Mouse (Mus musculus) forebrain, embryonic 10.5 days (tissue): ENCODE measurements around the gene Zfp598. TPM values are rescaled to one million over a fixed set of nuclear protein-coding genes. Genes with fewer than 3 reads are reported as not detected.
A peak's percentile ranks its signal among the peaks of the same experiment; 100 is the strongest.

Source experiments
- DNase-seq: peaks from one replicate; pipeline ENCODE4 v3.0.0-alpha.2; 2017; ENCODE audit warnings: low spot score; ENCODE audit errors: extremely low spot score
- H3K27ac ChIP-seq: fragments of 300-500 bp; sonication (generic); 2 replicates; pipeline ENCODE4 v1.5.1; 2016; ENCODE audit warnings: mild to moderate bottlenecking
- H3K27me3 ChIP-seq: fragments of 300-500 bp; sonication (generic); 2 replicates; pipeline ENCODE4 v1.6.1; 2016; ENCODE audit warnings: mild to moderate bottlenecking; ENCODE audit not compliant: poor library complexity, severe bottlenecking
- H3K36me3 ChIP-seq: fragments of 300-500 bp; sonication (generic); replicated peaks from 2 replicates; pipeline ENCODE4 v1.6.1; 2016; ENCODE audit warnings: mild to moderate bottlenecking, moderate library complexity
- H3K4me1 ChIP-seq: fragments of 300-500 bp; sonication (generic); 2 replicates; pipeline ENCODE4 v1.6.1; 2016
- H3K4me3 ChIP-seq: fragments of 300-500 bp; sonication (generic); 2 replicates; pipeline ENCODE4 v1.5.1; 2016; ENCODE audit warnings: mild to moderate bottlenecking, moderate library complexity
- H3K9me3 ChIP-seq: fragments of 300-500 bp; sonication (generic); 2 replicates; pipeline ENCODE4 v1.6.1; 2016; ENCODE audit warnings: mild to moderate bottlenecking, moderate library complexity
- WGBS: fragments of 180-500 bp; shearing (Covaris S2); methylation state at CpG from one replicate; pipeline ENCODE4 v1.1.7; 2016; 5-methylcytosine and 5-hydroxymethylcytosine counted together
- polyA plus RNA-seq: library from polyadenylated mRNA; unstranded; fragments of >200 nt; fragmentation: Nextera tagmentation; extraction: Ambion mirVana; gene quantifications from 2 replicates; pipeline ENCODE4 v1.2.1, GENCODE M21; 2016

Gene Zfp598
- polyA plus RNA-seq: 27.5 and 30.6 TPM in 2 replicates

DNA sequence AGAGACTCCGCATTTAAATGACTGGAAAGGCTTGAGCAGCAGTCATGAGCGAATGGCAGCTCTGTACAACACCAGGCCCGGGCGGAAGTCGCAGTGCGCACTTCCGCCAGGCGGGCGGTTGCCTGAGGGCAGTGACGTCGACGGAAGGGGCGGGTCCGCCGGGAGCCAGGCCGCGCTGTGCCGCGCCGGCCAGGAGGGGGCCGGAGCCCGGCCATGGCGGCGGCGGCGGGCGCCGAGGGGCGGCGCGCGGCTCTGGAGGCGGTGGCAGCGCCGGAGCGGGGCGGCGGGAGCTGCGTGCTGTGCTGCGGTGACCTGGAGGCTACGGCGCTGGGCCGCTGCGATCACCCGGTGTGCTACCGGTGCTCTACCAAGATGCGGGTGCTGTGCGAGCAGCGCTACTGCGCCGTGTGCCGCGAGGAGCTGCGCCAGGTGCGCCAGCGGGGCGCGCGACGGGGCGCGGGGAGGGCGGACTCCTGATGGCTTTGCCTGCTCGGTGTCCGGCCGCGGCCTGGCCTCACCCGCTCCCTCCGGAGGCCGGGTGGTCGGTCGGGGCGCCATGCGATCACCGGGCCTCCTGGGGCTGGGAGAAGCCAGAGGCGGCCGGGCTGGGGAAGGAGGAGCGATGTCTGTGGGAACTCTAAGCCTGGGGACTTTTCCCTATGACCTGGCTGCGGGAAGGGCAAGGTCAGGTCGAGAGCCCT is at the start of gene Zfp598:
Gene Zfp598 (plus strand): TSS at position 143 of the 701 bp plus-strand sequence.
- Histone ChIP-seq H3K4me3 (peak within 1 kb of the TSS; percentile 100), H3K9me3 (no peaks in the 10 kb centered on the region), H3K36me3 (peaks cover 13% of the 10 kb centered on the region), H3K27me3 (no peaks in the 10 kb centered on the region), H3K4me1 (peaks cover 44% of the 10 kb centered on the region), H3K27ac (peak within 1 kb of the TSS; percentile 96)
- peak; percentile 93 for DNase-seq
- under 1% methylated on average over 80 of the region's 80 CpGs for WGBS

DNA sequence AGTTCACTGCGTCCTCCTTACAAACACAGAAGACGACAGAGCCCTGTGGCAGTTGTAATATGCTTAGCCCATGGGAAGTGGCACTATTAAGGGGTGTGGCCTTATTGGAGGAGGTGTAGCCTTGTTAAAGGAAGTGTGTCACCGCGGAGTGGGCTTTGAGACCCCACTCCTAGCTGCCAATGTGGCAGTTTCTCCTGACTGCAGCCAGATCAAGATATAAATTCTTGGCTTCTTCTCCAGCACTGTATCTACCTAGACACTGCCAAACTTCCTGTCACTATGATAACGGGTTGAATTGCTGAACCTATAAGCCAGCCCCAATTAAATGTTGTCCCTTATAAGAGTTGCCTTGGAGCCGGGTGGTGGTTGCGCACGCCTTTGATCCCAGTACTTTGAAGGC is 44.0 kb upstream of the Zfp598 start:
- WGBS: 93% methylated on average over 8 of the region's 8 CpGs
- Histone ChIP-seq H3K4me3 (no peak overlapping the region), H3K27ac (no peak overlapping the region), H3K36me3 (peaks cover 100% of the 10 kb centered on the region), H3K27me3 (no peaks in the 10 kb centered on the region), H3K4me1 (no peaks in the 10 kb centered on the region), H3K9me3 (no peaks in the 10 kb centered on the region)
- no peak for DNase-seq

DNA sequence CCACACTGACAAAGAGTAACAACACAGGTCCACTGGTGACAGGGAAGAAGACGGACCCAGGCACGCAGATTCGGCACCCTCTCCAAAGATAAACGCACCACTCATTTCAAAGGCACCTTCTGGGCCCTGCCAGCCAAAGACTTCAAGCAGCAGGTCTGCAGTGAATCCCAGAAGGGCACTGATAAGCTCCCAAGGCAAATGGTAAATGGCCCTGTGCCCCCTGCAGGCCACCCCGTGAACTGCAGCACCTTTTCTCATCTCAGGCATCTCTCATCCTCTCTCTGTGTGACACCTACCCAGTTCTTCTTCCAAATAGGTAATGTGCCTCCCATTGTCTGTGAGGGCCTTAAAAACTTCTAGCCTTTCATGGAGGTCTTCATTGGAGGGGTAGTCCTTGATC is 40.8 kb upstream of the Zfp598 start:
- peak; percentile 78 for DNase-seq
- Histone ChIP-seq H3K4me1 (peaks cover 19% of the 10 kb centered on the region), H3K36me3 (peaks cover 74% of the 10 kb centered on the region), H3K9me3 (no peaks in the 10 kb centered on the region), H3K27me3 (no peaks in the 10 kb centered on the region), H3K4me3 (peak overlapping the region; percentile 9; the same call in 1 of the 2 replicates), H3K27ac (no peak overlapping the region)
- WGBS: 52% methylated on average over 5 of the region's 5 CpGs

DNA sequence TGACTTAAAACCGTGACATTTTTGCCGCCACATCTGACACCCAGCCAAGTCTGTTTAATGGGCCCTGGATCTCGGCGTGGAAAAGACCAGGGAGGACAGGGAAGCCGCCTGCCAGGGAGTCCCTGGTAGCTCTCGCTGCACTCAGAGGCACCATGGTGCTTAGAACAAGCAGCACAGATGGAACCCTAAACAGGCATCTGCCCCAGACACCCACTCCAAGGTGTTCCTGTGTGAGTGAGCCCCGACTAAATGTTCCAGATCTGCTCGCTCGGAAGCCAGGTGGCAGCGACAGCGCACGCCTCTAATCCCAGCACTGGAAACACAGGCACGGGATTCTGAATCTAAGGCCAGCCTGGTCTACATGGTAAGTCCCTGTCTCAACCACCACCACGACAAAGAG is 39.4 kb upstream of the Zfp598 start:
- Histone ChIP-seq H3K36me3 (peaks cover 65% of the 10 kb centered on the region), H3K4me1 (peaks cover 19% of the 10 kb centered on the region), H3K4me3 (no peak overlapping the region), H3K27ac (no peak overlapping the region), H3K27me3 (no peaks in the 10 kb centered on the region), H3K9me3 (no peaks in the 10 kb centered on the region)
- WGBS: 89% methylated on average over 14 of the region's 14 CpGs
- DNase-seq: no peak

DNA sequence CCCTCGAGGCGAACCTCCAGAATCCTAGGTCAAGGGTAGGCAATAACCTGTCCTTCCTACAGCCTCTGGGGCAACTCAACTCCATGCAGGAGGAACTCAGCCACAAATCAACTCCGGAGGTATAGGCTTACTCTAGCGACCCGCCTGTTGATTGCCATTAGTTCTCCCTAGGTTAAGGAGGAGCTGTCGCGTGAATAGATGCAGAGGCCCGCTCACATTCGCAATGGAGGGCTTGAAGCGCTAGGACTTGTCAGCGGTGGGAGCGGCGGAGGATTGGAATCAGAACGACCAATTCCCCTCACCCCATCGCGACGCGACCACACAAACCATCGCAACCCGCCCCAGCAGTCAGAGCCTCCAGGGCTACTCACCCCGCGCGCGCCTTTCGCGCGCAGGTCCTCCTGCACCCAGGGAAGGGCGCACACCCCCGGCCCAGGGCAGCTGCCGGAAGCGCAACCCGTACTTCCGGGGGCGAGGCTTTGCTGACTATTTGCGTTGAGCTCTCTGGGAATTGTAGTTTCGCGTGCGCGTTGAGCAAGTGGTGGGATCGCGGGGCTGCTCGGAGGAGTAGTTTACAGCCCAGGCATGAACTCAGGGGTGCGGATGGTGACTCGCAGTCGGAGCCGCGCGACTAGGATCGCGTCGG is 37.2 kb upstream of the Zfp598 start, which contains the start of the genes Tsc2 and Nthl1:
Gene Tsc2 (minus strand): TSS at position 464 of the 646 bp plus-strand sequence.
Gene Nthl1 (plus strand): TSS at position 514 of the 646 bp plus-strand sequence.
- 2% methylated on average over 51 of the region's 51 CpGs for WGBS

DNA sequence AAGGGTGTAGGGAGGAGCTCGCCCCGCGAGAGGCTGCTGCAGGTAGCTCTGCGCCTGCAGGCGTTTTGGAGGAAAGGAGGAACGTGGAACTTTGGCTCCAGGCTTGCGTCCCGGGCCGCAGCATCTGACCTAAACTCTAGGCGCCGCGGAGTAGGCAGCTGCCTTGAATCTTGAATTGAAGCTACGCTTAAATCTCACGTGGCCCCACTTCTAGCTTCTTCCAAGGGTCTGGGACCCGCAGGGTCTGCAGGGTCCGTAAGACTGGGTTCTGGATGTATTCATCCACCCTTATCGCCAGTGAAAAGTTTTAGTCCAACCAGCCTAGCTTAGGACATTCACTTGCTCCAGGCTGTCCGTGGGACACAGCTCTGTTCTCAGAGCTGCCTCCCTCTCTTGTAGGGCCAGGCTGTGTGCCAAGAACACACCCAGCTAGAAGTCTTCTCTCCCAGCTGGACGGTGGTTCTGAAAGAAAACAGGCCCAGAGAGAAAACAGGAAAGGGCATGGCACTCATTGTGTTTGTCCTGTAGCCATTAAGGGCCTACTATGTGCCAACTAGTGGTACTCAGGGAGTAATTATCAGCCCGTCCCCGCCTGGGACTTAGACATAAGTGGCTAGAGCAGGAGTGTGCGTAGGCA is 36.6 kb upstream of the Zfp598 start:
- Histone ChIP-seq H3K4me3 (peak overlapping the region; percentile 69), H3K27ac (peak overlapping the region; percentile 87), H3K9me3 (no peaks in the 10 kb centered on the region), H3K27me3 (no peaks in the 10 kb centered on the region), H3K36me3 (peaks cover 44% of the 10 kb centered on the region), H3K4me1 (peaks cover 30% of the 10 kb centered on the region)
- DNase-seq: no peak
- WGBS: 13% methylated on average over 22 of the region's 22 CpGs

More for the DNA sequence above, 37.2 kb upstream of the Zfp598 start, which contains the start of the genes Tsc2 and Nthl1:
- Histone ChIP-seq H3K27me3 (no peaks in the 10 kb centered on the region), H3K4me3 (peak within 1 kb of the TSS; percentile 69), H3K4me1 (peaks cover 28% of the 10 kb centered on the region), H3K27ac (peak within 1 kb of the TSS; percentile 87), H3K36me3 (peaks cover 51% of the 10 kb centered on the region), H3K9me3 (no peaks in the 10 kb centered on the region)
- DNase-seq: peak; percentile 91

DNA sequence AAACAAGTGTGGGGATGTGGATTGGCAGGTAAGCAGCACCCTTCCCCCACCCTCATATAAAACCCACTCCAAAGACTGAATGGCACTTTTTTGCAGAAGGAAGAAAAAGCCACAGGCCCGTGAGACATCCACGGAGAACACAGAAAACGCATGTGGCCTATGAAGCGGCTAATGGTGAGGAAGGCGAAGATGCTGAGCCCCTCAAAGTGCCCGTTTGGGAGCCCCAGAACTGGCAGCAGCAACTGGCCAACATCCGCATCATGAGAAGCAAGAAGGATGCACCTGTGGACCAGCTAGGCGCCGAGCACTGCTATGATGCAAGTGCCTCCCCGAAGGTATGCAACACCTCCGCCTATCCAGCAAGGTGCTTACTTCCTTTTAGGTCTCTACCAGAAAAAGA is 35.7 kb upstream of the Zfp598 start:
- Histone ChIP-seq H3K9me3 (no peaks in the 10 kb centered on the region), H3K4me1 (peaks cover 37% of the 10 kb centered on the region), H3K36me3 (peaks cover 43% of the 10 kb centered on the region), H3K4me3 (peak overlapping the region; percentile 69; the same call in 1 of the 2 replicates), H3K27me3 (no peaks in the 10 kb centered on the region), H3K27ac (no peak overlapping the region)
- DNase-seq: no peak
- WGBS: 96% methylated on average over 11 of the region's 11 CpGs

DNA sequence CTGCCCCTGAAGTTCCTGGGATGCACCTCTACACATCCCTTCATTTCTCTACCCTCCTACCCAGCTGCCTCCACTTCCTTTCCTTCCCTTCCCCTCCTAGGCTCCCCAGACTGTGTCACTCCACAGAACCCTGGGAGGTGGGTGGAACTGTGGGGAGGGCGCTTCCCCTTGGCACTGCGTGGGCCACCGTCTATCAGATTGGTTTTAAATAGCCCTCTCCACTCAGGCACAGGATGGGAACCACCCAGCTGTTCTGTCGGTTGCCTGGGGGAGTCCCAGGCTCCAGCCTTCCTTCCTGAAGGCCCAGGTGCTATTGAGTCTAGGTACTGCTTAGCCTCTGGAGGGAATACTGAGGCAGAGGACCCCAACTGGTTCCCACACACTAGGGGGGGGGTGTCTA is 34.5 kb upstream of the Zfp598 start:
- WGBS: 87% methylated on average over 4 of the region's 4 CpGs
- no peak for DNase-seq

DNA sequence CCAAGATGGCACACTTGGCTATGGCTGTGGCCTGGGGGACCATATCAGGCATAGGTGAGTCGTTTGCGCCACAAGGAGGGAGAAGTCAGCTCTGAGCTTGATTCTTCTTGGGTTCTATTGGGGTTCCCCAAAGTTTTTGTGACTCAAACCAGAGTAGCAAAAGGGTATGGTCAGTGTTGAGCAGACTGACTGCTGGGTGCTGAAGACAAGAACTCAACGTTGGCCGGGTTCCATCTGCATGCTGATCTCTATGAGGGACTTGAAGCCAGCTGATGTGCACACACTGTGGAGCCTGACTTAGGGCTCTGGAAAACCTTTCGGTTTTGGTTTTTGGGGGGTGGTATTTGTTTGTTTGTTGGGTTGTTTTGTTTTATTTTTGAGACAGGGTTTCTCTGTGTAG is 33.8 kb upstream of the Zfp598 start:
- Histone ChIP-seq H3K36me3 (peaks cover 41% of the 10 kb centered on the region), H3K9me3 (no peaks in the 10 kb centered on the region), H3K4me1 (peaks cover 53% of the 10 kb centered on the region), H3K27ac (no peak overlapping the region), H3K4me3 (no peak overlapping the region), H3K27me3 (no peaks in the 10 kb centered on the region)
- no peak for DNase-seq
- WGBS: 95% methylated on average over 5 of the region's 5 CpGs

More for the DNA sequence above, 34.5 kb upstream of the Zfp598 start:
- no peak overlapping the region for H3K4me3 ChIP-seq
- peaks cover 49% of the 10 kb centered on the region for H3K4me1 ChIP-seq
- no peaks in the 10 kb centered on the region for H3K9me3 ChIP-seq
- H3K27me3 ChIP-seq: no peaks in the 10 kb centered on the region
- no peak overlapping the region for H3K27ac ChIP-seq
- peaks cover 41% of the 10 kb centered on the region for H3K36me3 ChIP-seq

DNA sequence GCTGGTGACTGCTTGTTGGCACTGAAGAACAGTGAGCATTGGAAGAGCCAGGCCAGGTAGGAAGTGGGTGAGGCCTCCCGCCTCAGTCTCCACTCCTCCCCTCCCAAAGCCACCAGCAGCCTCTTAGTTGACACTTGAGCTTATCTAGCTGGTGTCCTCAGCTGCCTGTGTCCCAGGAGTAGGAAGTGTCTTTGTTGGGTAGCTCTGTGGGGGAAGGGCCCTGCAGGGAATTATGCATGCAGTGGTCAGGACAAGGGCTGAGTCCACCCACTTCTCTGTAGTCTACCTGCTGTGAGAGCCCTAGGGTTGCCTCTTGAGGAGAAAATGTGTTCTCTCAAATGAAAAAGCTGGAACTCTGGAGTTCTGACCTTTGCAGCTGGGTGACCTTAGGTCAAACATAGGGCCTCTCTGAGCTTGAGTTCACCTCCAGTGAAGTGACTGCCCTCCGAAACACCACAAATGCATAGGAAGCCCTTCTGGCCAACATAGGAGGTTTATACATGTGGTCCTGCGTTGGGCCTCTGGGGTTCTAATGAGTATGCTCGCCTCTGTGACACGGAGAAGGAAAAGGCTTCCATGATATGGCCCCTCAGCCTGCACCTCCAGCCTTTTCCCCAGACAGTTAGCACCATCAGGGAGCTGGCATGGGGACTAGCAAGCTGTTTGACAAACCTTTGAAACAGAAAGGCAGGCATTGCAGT is 32.6 kb upstream of the Zfp598 start:
- Histone ChIP-seq H3K4me3 (no peak overlapping the region), H3K27me3 (no peaks in the 10 kb centered on the region), H3K27ac (no peak overlapping the region), H3K36me3 (peaks cover 41% of the 10 kb centered on the region), H3K4me1 (peaks cover 46% of the 10 kb centered on the region), H3K9me3 (no peaks in the 10 kb centered on the region)
- no peak for DNase-seq
- WGBS: 68% methylated on average over 5 of the region's 5 CpGs

DNA sequence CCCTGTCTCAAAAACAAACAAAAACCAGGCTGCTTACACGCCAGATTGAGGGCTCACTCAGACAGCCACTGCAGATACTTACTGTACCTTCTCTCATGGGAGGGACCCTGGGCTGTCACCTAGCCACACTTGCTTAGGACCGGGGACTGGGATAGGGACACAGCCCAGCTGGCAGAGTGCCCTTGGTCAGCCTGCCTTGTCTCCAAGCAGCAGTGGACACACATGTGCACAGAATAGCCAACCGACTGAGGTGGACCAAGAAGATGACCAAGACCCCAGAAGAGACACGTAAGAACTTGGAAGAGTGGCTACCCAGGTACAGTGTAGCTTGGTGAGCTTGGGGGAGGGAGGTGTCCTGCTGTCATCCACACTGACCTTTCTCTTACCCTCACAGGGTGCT is 31.3 kb upstream of the Zfp598 start:
- 94% methylated on average over 4 of the region's 4 CpGs for WGBS
- no peak for DNase-seq
- Histone ChIP-seq H3K27ac (peak overlapping the region; percentile 80; the same call in 1 of the 2 replicates), H3K4me1 (peaks cover 46% of the 10 kb centered on the region), H3K4me3 (no peak overlapping the region), H3K36me3 (peaks cover 41% of the 10 kb centered on the region), H3K9me3 (no peaks in the 10 kb centered on the region), H3K27me3 (no peaks in the 10 kb centered on the region)

DNA sequence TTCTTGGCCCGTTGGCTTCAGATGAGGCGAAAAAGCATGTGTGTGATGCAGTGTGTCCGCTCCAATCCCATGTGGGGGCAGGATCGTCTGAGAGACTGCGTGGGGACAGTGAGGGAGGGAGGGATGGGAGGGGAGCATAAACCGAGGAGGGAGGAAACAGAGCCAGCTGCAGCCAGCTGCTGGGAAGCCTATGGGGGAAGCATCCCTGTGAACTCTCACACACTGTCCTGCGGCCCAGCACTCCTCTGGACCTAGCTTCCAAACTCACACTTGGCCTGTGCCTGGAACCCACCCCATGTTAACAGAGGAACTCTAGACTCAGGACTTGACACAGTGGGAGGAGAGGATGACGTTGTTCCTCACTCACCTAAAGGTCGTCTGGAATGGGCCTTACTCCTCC is 30.6 kb upstream of the Zfp598 start:
- H3K4me3 ChIP-seq: no peak overlapping the region
- 75% methylated on average over 9 of the region's 9 CpGs for WGBS
- H3K4me1 ChIP-seq: peaks cover 48% of the 10 kb centered on the region
- H3K36me3 ChIP-seq: peaks cover 41% of the 10 kb centered on the region
- H3K27me3 ChIP-seq: no peaks in the 10 kb centered on the region
- peak overlapping the region; percentile 80 for H3K27ac ChIP-seq
- no peak for DNase-seq
- no peaks in the 10 kb centered on the region for H3K9me3 ChIP-seq
